Mouse (Mus musculus): ENCODE measurements around the gene Aspscr1. TPM values are rescaled to one million over a fixed set of nuclear protein-coding genes. Genes with fewer than 3 reads are reported as not detected.

Aspscr1 gene
- total RNA-seq, 2 experiments from 2014 or later: 33.5 to 44.6 TPM

DNA sequence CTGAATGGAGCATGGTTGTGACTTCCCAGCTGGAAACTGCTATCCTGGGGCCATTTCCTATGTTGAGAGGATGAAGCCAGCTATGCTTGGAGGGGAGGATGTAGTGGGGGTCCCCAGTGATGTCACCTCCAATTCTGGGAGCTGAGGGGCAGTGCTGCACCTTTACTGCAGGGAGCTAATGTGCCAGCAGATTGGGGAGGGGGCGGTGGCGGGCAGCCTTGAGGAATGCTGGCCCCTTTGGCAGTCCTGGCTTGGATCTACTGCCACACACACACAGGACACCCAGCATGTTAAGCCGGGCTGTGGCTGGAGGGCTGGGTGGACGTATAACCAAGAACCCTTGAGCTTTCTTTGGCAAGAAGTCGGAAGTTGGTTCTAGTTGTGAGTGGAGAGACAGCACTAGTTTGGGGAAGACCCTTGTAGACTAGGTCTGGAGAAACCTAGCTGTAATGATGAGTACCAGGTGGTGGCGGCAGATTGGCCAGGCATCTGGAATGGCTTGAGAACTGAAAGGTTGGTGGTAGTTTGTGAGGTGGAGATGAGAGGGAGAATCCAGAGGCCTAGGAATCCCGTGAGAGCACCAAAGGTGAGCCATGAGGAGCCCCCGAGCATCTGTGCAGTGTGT is 39.3 kb downstream of the Aspscr1 start:
- no peak for ATAC-seq (replicated peaks; ENCODE audit: poor library complexity, severe bottlenecking)

DNA sequence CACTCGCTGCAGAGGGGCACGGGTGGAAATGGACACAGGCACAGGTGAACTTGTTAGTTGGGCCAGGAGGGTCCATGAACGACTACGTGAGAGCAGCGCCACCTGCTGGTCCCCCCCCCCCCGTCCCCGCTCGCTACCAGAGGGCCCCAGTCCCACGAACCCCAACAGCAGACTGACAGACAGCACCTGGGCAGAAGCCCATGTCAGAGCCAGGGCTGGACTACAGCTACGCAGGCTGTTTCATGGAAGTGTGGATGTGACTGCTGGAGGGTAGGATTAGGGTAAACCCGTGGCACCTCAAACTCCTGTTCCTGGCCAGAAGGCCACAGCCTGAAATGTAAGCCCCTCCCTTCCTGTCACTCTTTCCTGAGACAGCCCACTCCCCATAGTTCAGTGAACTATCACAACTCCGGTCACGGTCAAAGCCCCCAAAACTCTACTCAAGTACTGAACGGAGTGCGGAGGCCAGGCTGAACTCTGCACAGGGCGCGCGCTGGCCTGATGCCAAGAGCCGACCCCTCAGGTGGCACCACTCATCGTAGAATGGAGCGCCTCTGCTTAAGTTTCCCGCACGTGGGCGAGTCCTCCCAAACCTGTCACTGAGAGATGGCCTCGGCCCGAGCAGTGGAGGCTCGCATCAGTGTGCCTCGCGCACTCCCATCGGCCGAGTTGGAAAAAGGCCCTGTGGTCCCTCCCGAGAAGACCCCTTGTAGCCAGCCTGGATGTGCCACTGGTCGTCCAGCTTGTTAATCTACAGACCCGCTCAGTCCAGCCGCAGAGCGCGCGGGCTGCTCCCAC is 40.2 kb downstream of the Aspscr1 start:
- peak; percentile 25 for ATAC-seq (replicated peaks; ENCODE audit: poor library complexity, severe bottlenecking)

DNA sequence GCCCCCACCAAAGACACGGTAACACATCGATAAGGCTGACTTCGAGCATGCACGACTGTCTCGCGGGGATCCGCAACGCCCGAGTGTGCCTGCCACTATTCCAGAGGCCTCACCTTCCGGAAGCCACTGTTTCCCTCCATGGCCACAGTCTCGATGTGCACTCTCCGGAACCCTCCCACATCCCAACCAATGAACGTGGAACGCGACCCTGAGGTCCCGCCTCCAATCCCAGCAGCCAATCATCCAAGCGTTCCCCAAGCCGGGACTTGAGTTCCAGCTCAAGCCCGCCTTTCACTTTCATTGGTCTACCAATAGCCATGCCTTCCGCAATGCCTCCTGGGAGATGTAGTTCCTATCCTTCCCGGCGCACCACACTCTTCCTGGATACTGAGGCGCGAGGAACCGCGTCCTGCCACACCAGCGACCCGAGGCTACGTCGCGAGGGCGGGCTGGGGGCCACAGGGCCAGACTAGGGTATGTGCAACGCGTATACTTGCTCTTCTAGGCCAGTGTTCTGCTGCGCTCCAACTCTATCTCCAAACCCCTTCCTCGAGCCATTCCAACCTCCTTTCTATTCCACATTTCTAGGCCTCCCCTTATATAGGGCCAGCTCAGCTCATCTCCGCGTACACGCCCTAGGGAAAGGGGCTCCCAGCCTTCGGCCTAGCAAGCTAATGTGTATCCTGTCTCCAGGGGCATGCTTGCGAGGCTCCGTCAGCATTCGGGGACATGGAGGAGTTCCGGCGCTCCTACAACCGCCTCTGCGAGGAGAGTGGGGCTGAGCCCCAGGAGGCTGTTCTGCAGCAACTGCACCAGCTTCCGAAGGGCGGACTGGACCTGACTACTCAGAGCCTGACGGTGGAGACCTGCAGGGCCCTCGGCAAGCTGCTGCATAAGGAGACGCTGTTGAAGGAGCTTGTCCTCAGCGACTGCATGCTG is 41.1 kb downstream of the Aspscr1 start, which contains the start of the genes Cenpx and Lrrc45:
Cenpx (minus strand) TSS at position 159 of the 939 bp plus-strand sequence.
Lrrc45 (plus strand) TSS at position 346 of the 939 bp plus-strand sequence.
- peak; percentile 93 for ATAC-seq (replicated peaks; ENCODE audit: poor library complexity, severe bottlenecking)

DNA sequence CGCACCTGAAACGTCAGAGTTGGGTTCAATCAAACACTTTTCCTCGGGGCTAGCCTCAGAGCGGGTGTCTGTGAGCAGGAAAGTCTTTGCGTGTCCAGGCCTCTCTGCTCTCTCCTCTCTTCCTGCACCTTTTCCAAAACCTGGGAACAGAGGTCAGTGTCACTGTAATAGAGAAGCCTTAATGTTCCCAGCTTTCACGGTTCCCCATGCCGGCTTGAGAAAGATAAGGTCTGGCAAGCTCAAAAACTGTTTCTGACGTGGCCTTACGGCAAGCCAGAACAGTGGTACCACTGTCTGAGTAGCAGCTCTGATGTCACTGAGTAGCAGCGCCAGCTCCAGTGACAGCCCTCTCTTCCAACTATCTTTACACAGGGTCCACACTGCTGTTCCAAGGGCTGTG is 41.8 kb downstream of the Aspscr1 start:
- no peak for ATAC-seq (replicated peaks; ENCODE audit: poor library complexity, severe bottlenecking)

DNA sequence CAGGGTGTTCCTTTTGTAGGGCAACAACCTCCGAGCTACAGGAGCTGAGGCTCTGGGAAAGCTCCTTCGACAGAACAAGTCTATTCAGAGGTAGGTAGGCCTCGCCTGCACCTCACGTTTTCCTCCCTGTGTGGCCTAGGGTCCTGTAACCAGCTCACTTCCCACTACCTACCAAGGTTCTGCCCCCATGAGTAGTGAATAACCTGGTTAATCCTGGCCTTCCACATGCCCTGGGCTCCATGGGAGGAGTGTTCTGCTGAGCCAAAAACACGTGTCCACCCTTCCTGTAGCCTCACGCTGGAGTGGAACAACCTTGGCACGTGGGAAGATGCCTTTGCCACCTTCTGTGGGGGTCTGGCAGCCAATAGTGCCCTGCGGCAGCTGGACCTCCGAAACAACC is 42.4 kb downstream of the Aspscr1 start:
- no peak for ATAC-seq (replicated peaks; ENCODE audit: poor library complexity, severe bottlenecking)

DNA sequence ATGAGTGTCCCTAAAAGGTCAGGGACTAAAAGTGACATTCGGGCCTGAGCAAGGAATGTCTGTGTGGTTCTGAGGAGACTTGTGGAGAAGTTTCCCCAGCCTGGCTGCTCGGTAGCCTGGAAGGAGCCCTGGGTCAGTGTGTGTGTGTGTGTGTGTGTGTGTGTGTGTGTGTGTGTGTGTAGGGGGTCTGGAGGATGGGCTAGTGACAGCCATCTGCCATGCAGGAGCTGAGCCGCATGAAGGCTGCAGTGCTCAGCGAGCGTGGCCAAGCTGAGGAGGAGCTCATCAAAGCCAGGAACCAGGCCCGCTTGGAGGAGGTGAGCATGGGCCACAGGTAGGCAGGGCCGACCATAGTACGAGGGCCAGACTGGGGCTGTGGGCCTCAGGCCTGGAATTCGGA is 46.5 kb downstream of the Aspscr1 start:
- ATAC-seq (replicated peaks; ENCODE audit: poor library complexity, severe bottlenecking): no peak

DNA sequence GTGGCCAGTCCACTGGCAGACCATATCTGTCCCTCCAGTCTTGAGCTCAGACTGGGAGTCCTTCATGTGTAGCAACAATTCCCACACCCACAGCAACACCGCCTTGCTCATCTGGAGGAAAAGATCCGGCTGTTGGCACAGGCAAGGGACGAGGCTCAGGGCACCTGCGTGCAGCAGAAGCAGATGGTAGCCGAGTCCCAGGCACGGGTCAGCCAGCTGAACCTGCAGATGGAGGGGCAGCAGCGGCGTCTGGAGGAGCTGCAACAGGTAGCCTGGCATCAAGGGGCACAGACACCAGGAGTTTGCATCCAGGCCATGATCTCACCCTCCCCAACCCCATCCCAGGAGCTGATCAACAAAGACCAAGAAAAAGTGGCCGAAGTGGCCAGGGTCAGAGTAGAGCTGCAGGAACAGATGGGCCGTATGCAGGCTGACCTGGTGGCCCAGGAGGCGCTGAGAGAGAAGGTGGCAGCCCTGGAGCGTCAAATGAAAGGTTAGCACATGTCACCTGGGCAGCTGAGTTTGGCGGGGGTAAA is 47.1 kb downstream of the Aspscr1 start:
- ATAC-seq (replicated peaks; ENCODE audit: poor library complexity, severe bottlenecking): no peak

DNA sequence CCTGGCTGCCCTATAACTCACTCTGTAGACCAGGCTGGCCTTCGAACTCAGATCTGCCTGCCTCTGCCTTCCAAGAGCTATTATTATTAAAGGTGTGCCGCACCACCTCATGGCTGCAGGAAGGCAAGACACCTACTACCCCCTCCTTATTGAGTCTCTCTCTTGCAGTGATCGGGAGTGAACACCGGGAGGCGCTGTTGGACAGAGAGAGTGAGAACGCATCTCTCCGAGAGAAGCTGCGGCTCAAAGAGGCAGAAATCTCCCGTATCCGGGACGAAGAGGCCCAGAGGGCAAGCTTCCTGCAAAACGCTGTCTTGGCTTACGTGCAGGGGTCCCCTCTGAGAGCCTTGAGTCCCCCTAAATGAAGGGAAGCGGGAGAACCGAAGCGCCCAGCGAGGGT is 47.7 kb downstream of the Aspscr1 start:
- peak; percentile 79 for ATAC-seq (replicated peaks; ENCODE audit: poor library complexity, severe bottlenecking)

DNA sequence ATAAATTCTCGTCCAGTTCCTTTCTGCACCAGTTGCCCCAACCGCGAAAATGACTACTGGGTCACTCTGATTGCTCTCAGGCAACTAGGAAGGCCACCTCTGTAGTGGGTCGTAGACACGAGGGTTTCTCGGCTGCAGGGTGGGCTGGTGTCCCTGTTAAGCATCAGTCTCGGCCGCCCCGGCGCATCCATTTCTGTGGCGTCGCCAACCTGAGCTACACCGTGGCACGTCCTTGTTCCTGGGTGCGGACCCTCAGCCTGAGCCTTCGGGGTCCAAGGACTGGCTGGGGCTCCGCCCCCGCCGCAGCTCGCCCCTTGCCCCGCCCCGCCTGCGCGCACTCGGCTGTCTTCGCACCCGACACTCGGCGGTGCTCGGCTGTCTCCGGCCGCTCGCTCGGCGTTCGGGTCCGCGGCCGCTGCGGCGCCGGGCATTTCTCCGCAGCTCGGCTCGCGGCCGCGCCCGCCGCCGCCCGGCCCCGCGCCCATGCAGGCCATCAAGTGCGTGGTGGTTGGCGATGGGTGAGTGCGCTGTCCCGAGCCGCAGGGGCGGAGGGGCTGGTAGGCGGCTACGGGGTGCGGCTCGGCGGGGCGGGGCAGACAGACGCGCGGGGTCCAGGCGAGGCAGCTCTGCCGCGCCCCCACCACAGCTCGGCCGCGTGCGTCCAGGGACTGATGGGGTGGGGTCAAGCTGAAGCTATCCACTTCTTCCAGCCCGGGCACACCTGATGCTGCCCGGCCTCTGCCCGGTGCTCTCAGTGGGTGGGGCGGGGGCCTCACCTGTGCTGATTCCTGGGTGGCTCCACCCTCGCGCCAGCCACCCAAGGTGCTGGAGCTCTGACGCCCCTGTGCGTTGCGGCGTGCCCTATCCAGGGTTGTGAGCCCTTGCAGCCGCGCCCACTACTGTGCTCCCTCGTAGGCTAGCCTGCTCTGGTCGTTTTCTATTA is 48.6 kb downstream of the Aspscr1 start, which contains the start of gene Rac3:
Rac3 (plus strand) TSS at position 347 of the 943 bp plus-strand sequence.
- ATAC-seq (replicated peaks; ENCODE audit: poor library complexity, severe bottlenecking): peak; percentile 29; the same call in 1 of the 2 replicates

DNA sequence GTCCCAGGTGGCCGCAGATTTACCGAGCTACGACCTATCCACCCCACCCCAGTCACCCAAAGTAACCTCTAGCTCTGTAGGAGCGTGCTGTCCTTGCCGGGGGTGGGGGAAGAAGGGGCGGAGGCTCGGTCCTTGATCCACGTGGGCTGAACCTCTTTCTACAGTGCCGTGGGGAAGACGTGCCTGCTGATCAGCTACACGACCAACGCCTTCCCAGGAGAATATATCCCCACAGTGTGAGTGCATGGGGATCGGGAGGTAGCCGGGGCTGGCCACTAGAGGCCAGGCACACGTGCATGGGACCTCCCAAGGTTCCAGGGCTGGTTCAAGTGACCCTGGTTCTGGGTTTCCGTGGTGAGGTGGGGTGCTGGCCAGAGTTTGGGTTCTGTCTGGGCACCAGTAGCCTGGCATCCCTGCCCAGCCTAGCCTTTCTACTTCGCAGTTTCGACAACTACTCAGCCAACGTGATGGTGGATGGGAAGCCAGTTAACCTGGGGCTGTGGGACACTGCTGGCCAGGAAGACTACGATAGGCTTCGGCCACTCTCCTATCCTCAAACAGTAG is 49.4 kb downstream of the Aspscr1 start:
- peak; percentile 16; the same call in 1 of the 2 replicates for ATAC-seq (replicated peaks; ENCODE audit: poor library complexity, severe bottlenecking)

DNA sequence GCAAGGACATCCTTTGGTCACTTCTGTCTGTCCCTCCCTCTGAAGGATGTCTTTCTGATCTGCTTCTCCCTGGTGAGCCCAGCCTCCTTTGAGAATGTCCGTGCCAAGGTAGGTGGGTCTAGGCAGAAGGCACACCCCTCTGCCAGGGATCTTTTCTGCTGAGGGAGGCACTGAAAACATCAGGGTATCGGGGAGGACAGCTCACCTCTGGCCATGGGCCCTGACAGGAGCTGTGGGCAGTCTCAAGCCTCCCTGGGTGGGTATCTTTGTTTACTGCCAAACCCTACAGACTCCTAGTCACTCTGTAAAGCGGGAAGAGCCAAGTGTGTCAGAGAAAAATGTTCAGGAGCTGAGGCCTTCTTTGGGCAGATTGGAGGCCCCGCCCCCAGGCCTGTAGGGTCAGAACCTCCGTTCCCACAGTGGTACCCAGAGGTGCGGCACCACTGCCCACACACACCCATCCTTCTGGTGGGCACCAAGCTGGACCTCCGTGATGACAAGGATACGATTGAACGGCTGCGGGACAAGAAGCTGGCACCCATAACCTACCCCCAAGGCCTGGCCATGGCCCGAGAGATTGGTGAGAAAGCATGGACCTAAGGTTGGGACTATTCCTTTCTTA is 50.1 kb downstream of the Aspscr1 start:
- no peak for ATAC-seq (replicated peaks; ENCODE audit: poor library complexity, severe bottlenecking)

DNA sequence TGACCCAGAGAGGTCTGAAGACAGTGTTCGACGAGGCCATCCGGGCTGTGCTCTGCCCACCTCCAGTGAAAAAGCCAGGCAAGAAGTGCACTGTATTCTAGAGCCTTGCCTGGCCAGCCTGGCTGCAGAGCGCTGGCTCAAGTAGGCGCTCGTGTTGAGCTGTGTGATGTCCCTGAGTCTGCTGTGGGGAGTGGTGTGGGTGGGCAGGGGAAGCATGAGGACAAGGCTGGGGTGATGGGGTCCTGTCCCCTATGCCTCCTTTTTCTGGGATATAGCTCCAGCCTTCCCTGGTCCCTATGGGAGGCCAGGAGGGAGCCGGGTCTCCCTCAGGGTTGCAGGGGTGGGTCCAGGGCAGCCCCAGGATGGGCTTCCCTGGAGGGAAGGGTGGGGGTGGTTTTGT is 50.7 kb downstream of the Aspscr1 start:
- no peak for ATAC-seq (replicated peaks; ENCODE audit: poor library complexity, severe bottlenecking)

DNA sequence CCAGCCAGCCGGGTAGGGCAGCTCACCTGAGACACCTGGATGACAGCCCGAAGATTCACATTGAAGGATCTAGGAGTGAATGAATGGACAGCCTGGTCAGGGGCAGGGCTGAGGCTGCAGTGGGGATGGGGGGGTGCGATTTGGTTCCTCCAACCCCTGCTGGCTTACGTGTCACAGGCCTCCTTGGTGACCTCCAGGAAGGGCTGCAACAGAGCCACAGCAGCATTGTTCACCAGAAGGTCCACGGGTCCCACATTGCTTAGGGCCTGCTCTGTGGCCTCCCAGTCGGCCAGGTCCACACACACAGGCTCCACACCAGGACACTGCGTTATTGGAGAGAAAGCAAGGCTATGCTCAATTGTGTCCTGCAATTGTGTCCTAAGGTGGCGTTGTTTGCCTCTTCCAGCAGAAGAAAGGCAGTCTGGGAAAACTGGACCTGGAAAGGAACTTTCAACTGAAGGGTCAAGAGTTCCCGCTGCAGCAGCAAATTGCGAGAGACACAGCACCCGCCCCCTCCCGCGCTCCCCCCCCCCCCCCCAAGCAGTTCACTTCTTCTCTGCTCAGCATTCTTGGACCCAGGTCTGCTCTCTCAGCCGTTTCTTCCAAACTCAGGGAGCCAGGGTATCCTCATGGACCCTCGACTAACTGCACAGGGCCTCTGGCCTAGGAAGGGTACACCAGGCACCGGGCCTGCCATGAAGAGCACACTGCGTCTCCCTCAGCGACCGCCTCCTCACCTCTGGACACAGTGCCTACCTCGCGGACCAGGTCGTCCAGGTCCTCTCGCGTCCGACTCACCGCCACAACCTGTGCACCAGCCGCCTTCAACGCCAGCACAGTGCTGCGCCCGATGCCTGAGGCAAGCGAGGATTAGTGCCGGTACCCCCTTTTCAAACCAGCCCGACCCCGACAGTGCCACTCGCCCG is 53.7 kb downstream of the Aspscr1 start:
- no peak; the same call in 1 of the 2 replicates for ATAC-seq (replicated peaks; ENCODE audit: poor library complexity, severe bottlenecking)

DNA sequence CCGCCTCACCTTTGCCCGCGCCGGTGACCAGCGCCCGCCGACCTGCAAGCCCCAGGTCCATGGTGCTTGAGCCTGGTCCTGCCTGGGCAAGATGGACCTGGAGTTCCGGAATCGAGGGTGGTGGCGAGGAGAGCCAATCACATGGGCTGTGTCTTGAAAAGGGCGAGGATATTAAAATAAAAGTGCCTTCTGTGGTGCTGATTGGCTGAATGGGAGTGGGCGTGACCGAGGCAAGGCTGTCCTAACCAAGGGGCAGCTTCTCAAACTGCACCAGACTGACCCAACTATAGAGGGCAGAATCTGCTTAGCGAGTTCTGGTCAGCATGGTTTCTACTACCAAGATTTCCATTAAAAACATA is 54.4 kb downstream of the Aspscr1 start, which contains the start of gene Dcxr:
Dcxr (minus strand) TSS at position 113 of the 359 bp plus-strand sequence.
- peak; percentile 82 for ATAC-seq (replicated peaks; ENCODE audit: poor library complexity, severe bottlenecking)

DNA sequence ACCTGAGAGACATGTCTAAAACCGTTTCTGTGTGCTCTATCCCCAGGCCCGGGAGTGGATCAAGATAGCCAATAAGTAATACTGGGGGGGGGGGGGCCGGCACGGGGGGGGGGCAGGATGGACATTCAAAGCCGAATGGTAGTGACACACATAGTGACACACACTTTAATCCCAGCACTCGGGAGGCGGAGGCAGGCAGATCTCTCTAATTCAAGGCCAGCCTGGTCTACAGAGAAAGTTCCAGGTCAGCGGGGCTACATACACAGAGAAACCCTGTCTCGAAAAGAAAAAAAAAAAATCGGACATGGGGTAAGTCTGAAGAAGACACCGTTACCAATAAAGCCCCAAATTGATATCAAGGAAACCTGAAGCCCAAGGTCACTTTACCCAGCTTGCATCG is 54.8 kb downstream of the Aspscr1 start:
- no peak for ATAC-seq (replicated peaks; ENCODE audit: poor library complexity, severe bottlenecking)

DNA sequence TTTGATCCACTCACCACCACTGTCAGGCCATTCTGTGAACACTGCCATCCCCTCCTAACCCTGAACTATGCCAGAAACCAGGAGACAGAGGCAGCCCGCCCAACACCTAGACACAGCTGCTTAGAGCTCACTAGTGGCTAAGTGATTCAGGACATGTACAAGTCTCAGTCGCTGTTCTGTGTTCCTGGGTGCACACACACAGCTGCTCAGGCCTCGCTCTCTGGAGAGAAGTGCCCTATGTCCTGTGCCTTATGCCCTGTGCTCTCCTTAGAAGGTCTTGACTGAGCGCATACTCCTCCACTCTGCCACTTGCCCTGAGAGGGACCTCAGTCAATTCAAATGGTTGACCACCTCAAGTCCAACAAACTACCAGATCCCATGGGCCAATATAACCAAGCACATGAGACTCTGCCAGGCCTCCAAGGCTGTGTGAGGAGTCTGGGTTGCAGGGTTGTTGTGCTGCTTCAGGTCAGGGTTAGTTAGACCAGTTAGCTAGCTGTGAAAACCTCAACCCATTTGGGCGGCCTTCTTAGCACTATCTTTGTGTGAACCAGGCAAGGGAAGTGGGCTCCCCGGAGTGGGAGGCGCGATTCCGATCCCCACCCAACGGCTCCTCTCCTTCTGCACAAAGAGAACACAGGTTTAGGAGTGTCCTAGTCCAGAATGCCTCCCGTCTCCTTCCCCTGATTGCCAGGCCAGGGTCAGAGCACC is 55.9 kb downstream of the Aspscr1 start:
- no peak for ATAC-seq (replicated peaks; ENCODE audit: poor library complexity, severe bottlenecking)

All from granulocyte monocyte progenitor cell, adult 5-6 weeks (primary cell).